Mouse (Mus musculus): Measurements from ENCODE around the gene Anxa7. TPM values are rescaled to one million over a fixed set of nuclear protein-coding genes. Genes with fewer than 3 reads are reported as not detected.

Gene Anxa7
- 13.1 and 13.5 TPM in 2 replicates for polyA plus RNA-seq (2015; fragmentation: Nextera tagmentation; extraction: Ambion mirVana)

DNA sequence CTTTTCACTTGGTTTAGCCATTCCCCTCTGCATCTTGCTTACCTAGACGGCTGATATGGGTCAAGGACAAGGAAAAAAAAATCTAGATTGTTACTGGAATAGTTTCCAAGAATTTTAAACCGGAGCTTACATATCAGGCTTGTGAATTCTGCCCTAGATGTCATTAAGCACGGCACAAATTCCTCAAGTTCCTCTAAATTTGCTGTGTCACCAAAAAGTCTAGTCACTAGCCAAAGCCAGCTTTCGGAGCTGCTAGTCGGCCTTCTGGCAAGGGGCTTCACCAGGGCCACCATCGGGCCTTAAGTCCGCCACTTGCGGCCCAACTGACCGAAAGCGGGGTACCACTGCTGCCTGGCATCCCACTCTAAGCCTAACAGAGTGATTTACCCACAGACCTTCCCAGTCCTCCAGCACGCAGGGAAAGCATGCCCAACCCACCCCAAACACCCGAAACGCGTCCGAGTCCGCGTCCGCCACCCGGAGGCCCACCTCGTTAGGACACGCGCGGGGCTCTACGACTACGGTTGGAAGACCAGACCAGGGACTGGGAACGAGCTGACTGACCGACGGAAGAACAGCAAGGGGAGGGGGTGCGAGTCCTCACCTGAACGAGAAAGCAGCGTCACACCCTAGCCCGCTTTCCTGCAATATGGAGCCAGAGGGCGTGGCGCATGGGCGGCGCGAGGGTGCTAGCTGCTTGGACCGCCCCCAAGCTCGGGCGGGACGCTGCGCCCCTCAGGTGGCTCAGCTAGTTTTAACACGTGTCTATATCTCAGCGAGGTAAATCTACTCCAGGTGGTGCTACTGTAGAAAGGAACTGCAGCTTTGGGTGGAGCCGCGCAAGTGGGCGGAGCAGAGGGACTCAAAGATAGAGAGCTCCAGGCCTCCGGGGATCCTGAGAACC is at the start of gene Anxa7:
Anxa7 (minus strand) TSS at position 843 of the 904 bp plus-strand sequence.
- Histone ChIP-seq H3K9me3 (no peaks in the 10 kb centered on the region), H3K4me2 (peak within 1 kb of the TSS; percentile 73), H3K27me3 (replicated peaks) (no peaks in the 10 kb centered on the region), H3K9ac (peak within 1 kb of the TSS; percentile 46), H3K36me3 (replicated peaks) (no peaks in the 10 kb centered on the region), H3K4me1 (peaks cover 9% of the 10 kb centered on the region), H3K27ac (no peak within 1 kb of the TSS), H3K4me3 (peak within 1 kb of the TSS; percentile 57)
- ATAC-seq (replicated peaks): peak; percentile 86
- WGBS: 2% methylated on average over 48 of the region's 48 CpGs

DNA sequence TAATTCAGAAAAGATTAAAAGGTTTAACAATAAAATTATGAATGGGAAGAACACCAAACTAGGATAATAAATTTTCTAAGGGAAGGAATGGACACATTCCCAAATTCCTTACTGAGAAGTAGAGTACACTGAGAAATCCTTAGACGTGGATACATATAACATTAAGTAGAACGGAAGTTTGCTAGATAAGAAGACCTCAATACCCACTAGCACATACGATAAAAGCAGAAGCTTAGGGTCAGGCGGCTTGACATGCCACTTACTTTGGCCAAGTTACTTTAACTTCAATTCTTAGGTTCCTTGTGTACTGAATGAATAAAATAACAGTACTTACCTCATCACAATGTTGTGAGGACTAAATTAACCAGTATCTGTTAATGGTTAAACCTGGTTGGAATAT is 49.7 kb upstream of the Anxa7 start:
- WGBS: 95% methylated on average over 4 of the region's 4 CpGs
- Histone ChIP-seq H3K27ac (no peak overlapping the region), H3K4me3 (no peak overlapping the region), H3K36me3 (replicated peaks) (no peaks in the 10 kb centered on the region; the same call in 1 of the 2 replicates), H3K9me3 (no peaks in the 10 kb centered on the region), H3K4me1 (no peaks in the 10 kb centered on the region), H3K4me2 (no peak overlapping the region), H3K27me3 (replicated peaks) (no peaks in the 10 kb centered on the region), H3K9ac (no peak overlapping the region)
- no peak for ATAC-seq (replicated peaks)

DNA sequence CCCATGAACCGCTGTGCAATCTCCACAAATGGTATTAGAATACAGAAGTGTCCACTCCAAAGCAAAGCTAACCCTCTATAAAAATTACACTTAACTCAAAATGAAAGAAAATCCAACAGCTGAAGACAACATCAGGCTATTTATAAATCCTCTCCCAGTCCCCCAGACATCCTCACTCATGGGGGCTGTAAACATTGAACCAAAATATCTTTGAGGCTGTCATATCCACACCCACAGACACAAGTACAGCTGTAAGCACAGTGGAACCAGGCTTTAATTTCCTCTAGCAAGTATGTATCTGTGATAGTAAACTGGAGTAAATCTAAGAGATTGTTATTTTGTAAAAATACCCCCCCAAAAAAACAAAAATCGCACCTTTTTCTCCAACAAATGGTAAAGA is 40.2 kb upstream of the Anxa7 start:
- Histone ChIP-seq H3K4me3 (no peak overlapping the region), H3K9me3 (no peaks in the 10 kb centered on the region), H3K4me1 (no peaks in the 10 kb centered on the region), H3K9ac (no peak overlapping the region), H3K36me3 (replicated peaks) (peaks cover 18% of the 10 kb centered on the region; the same call in 1 of the 2 replicates), H3K27me3 (replicated peaks) (no peaks in the 10 kb centered on the region), H3K27ac (no peak overlapping the region), H3K4me2 (no peak overlapping the region)
- WGBS: 96% methylated on average over 2 of the region's 2 CpGs
- no peak for ATAC-seq (replicated peaks)

DNA sequence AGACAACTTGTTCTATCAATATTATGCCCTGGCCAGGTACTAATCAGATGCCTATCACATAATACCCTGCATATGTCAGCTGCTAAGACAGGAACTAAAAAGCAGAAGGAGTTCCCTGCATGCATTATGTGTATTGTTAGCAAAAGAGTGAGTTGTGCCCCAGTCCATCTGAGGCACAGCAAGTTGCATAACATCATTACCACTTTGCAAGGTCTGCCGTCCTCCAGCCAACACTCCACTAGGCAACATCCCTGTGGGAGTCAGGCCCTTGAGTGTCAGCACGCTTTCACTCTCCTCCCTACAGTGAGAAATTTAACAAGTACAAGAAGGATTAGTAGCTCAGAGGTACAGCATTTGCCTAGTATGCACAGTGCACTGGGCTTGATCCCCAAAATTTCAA is 28.5 kb upstream of the Anxa7 start:
- Histone ChIP-seq H3K4me2 (no peak overlapping the region), H3K9me3 (no peaks in the 10 kb centered on the region), H3K4me3 (no peak overlapping the region), H3K36me3 (replicated peaks) (peaks cover 10% of the 10 kb centered on the region), H3K27ac (no peak overlapping the region), H3K9ac (no peak overlapping the region), H3K4me1 (no peaks in the 10 kb centered on the region), H3K27me3 (replicated peaks) (no peaks in the 10 kb centered on the region)
- 68% methylated on average over 2 of the region's 2 CpGs for WGBS
- no peak for ATAC-seq (replicated peaks)

DNA sequence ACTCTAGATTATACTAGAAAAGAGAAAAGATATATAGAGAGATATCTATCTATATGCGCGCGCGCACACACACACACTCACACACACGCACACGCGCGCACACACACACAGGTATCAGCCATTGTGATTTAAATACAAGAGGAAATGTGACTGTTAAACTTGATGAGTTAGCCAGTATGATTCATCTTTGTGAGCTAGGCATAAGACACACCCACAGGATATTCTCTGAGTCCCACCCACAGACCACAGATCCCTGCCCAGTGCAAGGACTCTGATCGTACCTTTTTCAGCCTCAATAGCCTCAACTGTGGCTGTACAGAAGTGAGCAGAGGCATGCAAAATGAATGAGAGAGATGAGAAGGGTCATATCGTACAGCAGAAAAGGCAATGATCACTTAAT is 23.0 kb upstream of the Anxa7 start:
- H3K36me3 ChIP-seq (replicated peaks): peaks cover 8% of the 10 kb centered on the region
- H3K4me1 ChIP-seq: no peaks in the 10 kb centered on the region
- H3K9ac ChIP-seq: no peak overlapping the region
- H3K27ac ChIP-seq: no peak overlapping the region
- ATAC-seq (replicated peaks): no peak
- no peak overlapping the region for H3K4me2 ChIP-seq
- no peak overlapping the region for H3K4me3 ChIP-seq
- no peaks in the 10 kb centered on the region for H3K9me3 ChIP-seq
- H3K27me3 ChIP-seq (replicated peaks): no peaks in the 10 kb centered on the region
- 97% methylated on average over 10 of the region's 10 CpGs for WGBS

DNA sequence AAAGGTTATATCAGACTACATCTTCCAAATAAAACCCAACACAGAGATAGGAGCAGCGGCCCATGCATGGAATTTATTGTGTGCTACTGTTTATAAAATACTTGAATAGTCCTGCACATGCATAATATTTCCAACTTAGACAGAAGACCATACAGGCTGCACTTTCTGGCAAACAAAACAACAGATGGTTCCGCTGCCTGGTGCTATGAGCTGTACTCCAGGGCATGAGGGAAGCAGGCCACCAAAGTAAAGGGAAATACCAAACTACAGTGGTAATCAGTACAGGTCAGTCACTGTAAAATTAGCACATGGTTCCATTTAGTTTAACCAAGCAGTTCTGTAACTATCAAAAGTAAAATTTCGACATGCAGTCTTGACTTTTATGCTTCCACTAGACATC is 20.0 kb upstream of the Anxa7 start:
- Histone ChIP-seq H3K27me3 (replicated peaks) (no peaks in the 10 kb centered on the region), H3K4me1 (no peaks in the 10 kb centered on the region), H3K27ac (no peak overlapping the region), H3K4me2 (no peak overlapping the region), H3K9me3 (no peaks in the 10 kb centered on the region), H3K4me3 (no peak overlapping the region), H3K36me3 (replicated peaks) (peaks cover 15% of the 10 kb centered on the region; the same call in 1 of the 2 replicates), H3K9ac (no peak overlapping the region)
- ATAC-seq (replicated peaks): no peak
- 93% methylated on average over 3 of the region's 3 CpGs for WGBS

DNA sequence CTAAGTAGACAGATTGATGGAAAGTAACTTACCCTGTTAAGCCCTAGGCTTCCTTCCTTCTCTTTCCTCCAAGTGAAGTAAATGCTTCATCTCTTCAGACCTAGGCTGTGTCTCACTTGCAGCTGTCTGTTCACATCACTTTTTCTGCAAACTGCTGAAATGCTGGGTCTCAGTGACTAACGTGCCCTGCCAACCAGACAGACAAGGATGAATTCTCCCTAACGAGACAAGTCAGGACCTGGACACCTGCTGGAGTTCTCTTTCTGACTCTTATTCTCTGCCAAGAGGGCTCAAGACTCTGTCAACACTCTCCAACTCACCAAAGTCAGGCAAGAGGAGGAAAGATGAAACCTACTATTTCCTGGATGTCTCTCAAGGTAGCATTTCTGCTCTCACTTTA is 16.7 kb upstream of the Anxa7 start, which contains the start of gene Mss51:
Mss51 (minus strand) TSS at position 299 of the 400 bp plus-strand sequence.
- H3K4me1 ChIP-seq: no peaks in the 10 kb centered on the region
- no peak within 1 kb of the TSS for H3K27ac ChIP-seq
- no peak for ATAC-seq (replicated peaks)
- no peak within 1 kb of the TSS for H3K4me2 ChIP-seq
- WGBS: 81% methylated on average over 2 of the region's 2 CpGs
- H3K27me3 ChIP-seq (replicated peaks): no peaks in the 10 kb centered on the region
- H3K9ac ChIP-seq: no peak within 1 kb of the TSS
- H3K9me3 ChIP-seq: no peaks in the 10 kb centered on the region
- peaks cover 20% of the 10 kb centered on the region; the same call in 1 of the 2 replicates for H3K36me3 ChIP-seq (replicated peaks)
- no peak within 1 kb of the TSS for H3K4me3 ChIP-seq

DNA sequence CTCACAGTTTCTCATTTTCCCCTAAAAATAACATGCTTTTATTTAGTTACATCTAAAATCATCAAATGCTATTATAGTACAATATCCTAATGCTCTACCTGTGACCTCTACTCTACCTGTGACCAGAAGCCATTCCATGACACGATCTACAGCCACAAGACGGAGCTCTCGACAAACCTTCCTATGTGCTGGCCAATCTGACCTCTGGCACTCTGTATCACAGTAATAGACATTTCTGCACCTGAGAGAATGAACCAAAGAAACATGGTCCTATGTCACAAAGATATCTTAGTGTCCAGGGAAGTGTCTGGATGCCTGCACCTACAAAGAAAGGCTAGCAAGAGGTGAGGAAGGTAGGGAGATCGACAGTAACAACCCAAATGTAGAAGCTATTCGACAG is 6.1 kb upstream of the Anxa7 start:
- Histone ChIP-seq H3K36me3 (replicated peaks) (0 out of 2 replicates have a peak, but pooled peaks cover 7% of the 10 kb centered on the region), H3K9me3 (no peaks in the 10 kb centered on the region), H3K9ac (no peak overlapping the region), H3K27me3 (replicated peaks) (no peaks in the 10 kb centered on the region), H3K27ac (no peak overlapping the region), H3K4me2 (no peak overlapping the region), H3K4me1 (no peaks in the 10 kb centered on the region), H3K4me3 (no peak overlapping the region)
- WGBS: 95% methylated on average over 5 of the region's 5 CpGs
- no peak for ATAC-seq (replicated peaks)

DNA sequence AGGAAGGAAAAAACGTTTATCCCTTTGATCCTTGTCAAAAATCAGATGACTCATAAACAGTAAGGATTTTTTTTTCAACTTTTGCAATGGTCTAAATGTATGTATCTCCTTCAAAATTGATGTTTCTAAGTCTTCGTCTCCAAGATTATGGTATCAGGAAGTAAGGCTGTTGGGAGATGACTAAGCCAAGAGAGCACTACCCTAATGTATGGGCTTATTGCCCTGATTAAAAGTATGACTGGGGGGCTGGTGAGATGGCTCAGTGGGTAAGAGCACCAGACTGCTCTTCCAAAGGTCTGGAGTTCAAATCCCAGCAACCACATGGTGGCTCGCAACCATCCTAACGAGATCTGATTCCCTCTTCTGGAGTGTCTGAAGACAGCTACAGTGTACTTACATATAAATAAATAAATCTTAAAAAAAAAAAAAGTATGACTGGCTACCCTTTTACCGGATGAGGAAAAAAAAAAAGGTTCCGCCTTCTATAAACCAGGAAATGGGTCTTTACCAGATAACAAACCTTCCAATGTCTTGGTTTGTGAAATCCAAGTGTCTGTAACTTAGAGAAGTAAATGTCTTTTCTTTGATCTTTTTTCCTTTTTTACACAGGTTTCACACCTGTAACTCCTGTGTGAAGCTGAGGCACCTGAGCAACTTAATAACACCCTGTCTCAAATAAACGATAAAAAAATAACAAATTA is 2.3 kb upstream of the Anxa7 start:
- H3K27me3 ChIP-seq (replicated peaks): no peaks in the 10 kb centered on the region

DNA sequence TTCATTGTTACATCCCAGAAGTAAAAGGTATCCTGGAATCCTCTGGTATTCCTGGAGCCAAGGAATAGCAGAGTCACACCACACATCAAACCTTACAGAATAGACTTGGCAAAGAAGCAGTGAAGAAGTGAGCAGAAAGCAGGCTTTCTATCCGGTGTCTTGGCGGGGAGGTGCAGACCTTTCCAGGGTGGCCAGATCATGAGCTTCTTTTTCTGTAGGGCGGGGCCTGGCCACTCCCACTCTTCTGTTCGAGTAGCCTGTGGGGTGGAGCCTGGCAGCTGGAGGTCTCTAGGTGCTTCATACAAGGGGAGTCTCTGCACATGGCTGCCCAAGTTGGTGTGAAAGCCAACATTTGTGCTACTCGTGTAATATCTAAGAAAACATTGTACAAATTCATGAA is 1.3 kb upstream of the Anxa7 start:
- Histone ChIP-seq H3K36me3 (replicated peaks) (0 out of 2 replicates have a peak, but pooled peaks cover 5% of the 10 kb centered on the region), H3K9ac (no peak overlapping the region), H3K27me3 (replicated peaks) (no peaks in the 10 kb centered on the region), H3K27ac (no peak overlapping the region), H3K9me3 (no peaks in the 10 kb centered on the region), H3K4me3 (no peak overlapping the region), H3K4me2 (no peak overlapping the region), H3K4me1 (peaks cover 9% of the 10 kb centered on the region)
- ATAC-seq (replicated peaks): no peak
- WGBS: 29% methylated on average over 5 of the region's 5 CpGs

More for the DNA sequence above, 2.3 kb upstream of the Anxa7 start:
- Histone ChIP-seq H3K27ac (no peak overlapping the region), H3K9me3 (no peaks in the 10 kb centered on the region), H3K4me2 (no peak overlapping the region), H3K4me1 (peaks cover 9% of the 10 kb centered on the region), H3K36me3 (replicated peaks) (0 out of 2 replicates have a peak, but pooled peaks cover 5% of the 10 kb centered on the region), H3K9ac (no peak overlapping the region), H3K4me3 (no peak overlapping the region)
- ATAC-seq (replicated peaks): no peak
- 89% methylated on average over 7 of the region's 7 CpGs for WGBS

DNA sequence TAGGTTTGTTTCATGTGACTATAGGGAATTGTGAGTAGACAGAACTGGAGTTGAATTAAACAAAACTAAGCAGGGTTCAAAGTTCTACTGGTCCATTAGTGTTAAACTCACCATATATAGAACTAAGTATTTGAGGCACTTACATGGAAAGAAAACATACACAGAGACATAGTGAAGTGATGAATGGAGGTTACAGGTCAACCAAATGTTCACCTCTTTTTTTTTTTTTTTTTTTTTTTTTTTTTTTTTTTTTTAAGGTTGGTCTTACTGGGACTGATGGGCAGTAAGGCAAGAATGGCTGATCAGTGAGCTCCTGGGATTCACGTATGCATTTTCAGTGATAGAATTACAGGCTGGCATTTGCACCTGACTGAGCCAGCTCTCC is 254 bp upstream of the Anxa7 start:
- 52% methylated on average over 1 of the region's 1 CpGs for WGBS
- Histone ChIP-seq H3K36me3 (replicated peaks) (0 out of 2 replicates have a peak, but pooled peaks cover 5% of the 10 kb centered on the region), H3K9ac (peak overlapping the region; percentile 46; the same call in 1 of the 2 replicates), H3K4me3 (peak overlapping the region; percentile 57), H3K4me1 (peaks cover 9% of the 10 kb centered on the region), H3K9me3 (no peaks in the 10 kb centered on the region), H3K4me2 (peak overlapping the region; percentile 73), H3K27ac (no peak overlapping the region), H3K27me3 (replicated peaks) (no peaks in the 10 kb centered on the region)
- no peak for ATAC-seq (replicated peaks)

DNA sequence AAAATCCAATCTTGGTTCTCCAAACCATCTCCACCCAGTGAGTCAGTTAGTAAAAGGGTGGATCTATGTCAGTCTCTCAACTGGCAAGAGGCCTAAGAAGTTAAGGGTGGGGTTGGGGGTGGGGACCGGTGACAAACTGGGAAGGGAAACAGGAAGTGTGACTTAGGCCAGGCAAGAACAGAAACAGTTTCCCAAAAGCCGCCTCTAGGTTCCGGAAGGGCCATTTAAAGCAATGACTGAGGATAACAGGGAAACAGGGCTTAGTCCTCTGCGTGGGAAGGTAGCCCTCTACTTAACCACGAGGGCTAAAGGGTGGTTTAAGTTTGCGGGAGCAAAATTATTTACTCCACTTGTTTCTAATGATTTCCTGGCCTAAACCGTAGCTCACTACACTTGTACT is 1.1 kb downstream of the Anxa7 start:
- Histone ChIP-seq H3K9me3 (no peaks in the 10 kb centered on the region), H3K27ac (no peak overlapping the region), H3K27me3 (replicated peaks) (no peaks in the 10 kb centered on the region), H3K4me1 (peaks cover 9% of the 10 kb centered on the region), H3K36me3 (replicated peaks) (no peaks in the 10 kb centered on the region), H3K4me3 (peak overlapping the region; percentile 57), H3K9ac (peak overlapping the region; percentile 46; the same call in 1 of the 2 replicates), H3K4me2 (peak overlapping the region; percentile 73)
- ATAC-seq (replicated peaks): no peak
- WGBS: 35% methylated on average over 7 of the region's 7 CpGs
